Mouse (Mus musculus) large intestine, adult 2 months (tissue): ENCODE measurements around the gene Rarg. TPM values are rescaled to one million over a fixed set of nuclear protein-coding genes. Genes with fewer than 3 reads are reported as not detected.
A peak's percentile ranks its signal among the peaks of the same experiment; 100 is the strongest.

Experiments used
- DNase-seq: peaks from one replicate; pipeline ENCODE4 v3.0.0-alpha.2; 2012; ENCODE audit warnings: low read depth, low spot score
- WGBS: fragments of 180-500 bp; shearing (Covaris S2); methylation state at CpG from one replicate; pipeline ENCODE4 v1.1.7; 2018; 5-methylcytosine and 5-hydroxymethylcytosine counted together
- polyA plus RNA-seq: library from polyadenylated mRNA; depleted of rRNA; stranded (reverse); fragments of >200 nt; gene quantifications from 2 replicates; pipeline ENCODE4 v1.2.3, GENCODE M21; 2012; rRNA removed

Rarg gene
- polyA plus RNA-seq: 6.9 and 8.6 TPM in 2 replicates

- DNase-seq: no peak
- WGBS: 2% methylated on average over 41 of the region's 46 CpGs
Measured at GRCm38 (mm10) chr15:102257202-102258075, at the start of gene Rarg. Gene Rarg, minus strand, starts transcription at chr15:102257517.

GRCm38 (mm10) chr15:102302542-102302941 is 45.2 kb upstream of the Rarg start:
- WGBS: 84% methylated on average over 6 of the region's 6 CpGs
- DNase-seq: no peak

- no peak for DNase-seq
- WGBS: 4% methylated on average over 24 of the region's 24 CpGs
Measured at GRCm38 (mm10) chr15:102296368-102297006, 39.2 kb upstream of the Rarg start.

- peak; percentile 83 for DNase-seq
- WGBS: 4% methylated on average over 25 of the region's 25 CpGs
Measured at GRCm38 (mm10) chr15:102295633-102296367, 38.5 kb upstream of the Rarg start, which contains the start of gene Espl1. Gene Espl1, plus strand, starts transcription at chr15:102296266.

GRCm38 (mm10) chr15:102287395-102287794 is 30.1 kb upstream of the Rarg start:
- DNase-seq: no peak

GRCm38 (mm10) chr15:102283648-102284047 is 26.3 kb upstream of the Rarg start:
- 52% methylated on average over 3 of the region's 3 CpGs for WGBS
- DNase-seq: no peak

GRCm38 (mm10) chr15:102282463-102283292 is 25.4 kb upstream of the Rarg start:
- 63% methylated on average over 8 of the region's 8 CpGs for WGBS
- DNase-seq: no peak

GRCm38 (mm10) chr15:102280623-102281022 is 23.3 kb upstream of the Rarg start:
- no peak for DNase-seq
- 93% methylated on average over 19 of the region's 19 CpGs for WGBS

- WGBS: 16% methylated on average over 13 of the region's 13 CpGs
Measured at GRCm38 (mm10) chr15:102279783-102280520, 22.6 kb upstream of the Rarg start.

GRCm38 (mm10) chr15:102279092-102279782 is 21.9 kb upstream of the Rarg start, which contains the start of gene Mfsd5:
Gene Mfsd5, plus strand, starts transcription at chr15:102279454.
- WGBS: under 1% methylated on average over 63 of the region's 65 CpGs
- DNase-seq: peak; percentile 44

More at GRCm38 (mm10) chr15:102279783-102280520, 22.6 kb upstream of the Rarg start:
- DNase-seq: no peak

- no peak for DNase-seq
- WGBS: 47% methylated on average over 7 of the region's 7 CpGs
Measured at GRCm38 (mm10) chr15:102278726-102279091, 21.4 kb upstream of the Rarg start.

- 61% methylated on average over 6 of the region's 6 CpGs for WGBS
- no peak for DNase-seq
Measured at GRCm38 (mm10) chr15:102273982-102274716, 16.8 kb upstream of the Rarg start.

GRCm38 (mm10) chr15:102271441-102271840 is 14.1 kb upstream of the Rarg start:
- no peak for DNase-seq
- 50% methylated on average over 3 of the region's 3 CpGs for WGBS

GRCm38 (mm10) chr15:102270274-102270960 is 13.1 kb upstream of the Rarg start, which contains the start of gene Gm9918:
Gene Gm9918, plus strand, starts transcription at chr15:102270563.
- no peak for DNase-seq
- WGBS: 46% methylated on average over 21 of the region's 21 CpGs

GRCm38 (mm10) chr15:102265548-102265947 is 8.2 kb upstream of the Rarg start:
- no peak for DNase-seq
- WGBS: 91% methylated on average over 5 of the region's 5 CpGs

- DNase-seq: no peak
- 81% methylated on average over 2 of the region's 2 CpGs for WGBS
Measured at GRCm38 (mm10) chr15:102263037-102263436, 5.7 kb upstream of the Rarg start.

- DNase-seq: no peak
- WGBS: 42% methylated on average over 7 of the region's 7 CpGs
Measured at GRCm38 (mm10) chr15:102262582-102262981, 5.3 kb upstream of the Rarg start.
